Mouse (Mus musculus): ENCODE data around the gene Klhl41.
A peak's percentile ranks its signal among the peaks of the same experiment; 100 is the strongest.

Klhl41 gene

DNA sequence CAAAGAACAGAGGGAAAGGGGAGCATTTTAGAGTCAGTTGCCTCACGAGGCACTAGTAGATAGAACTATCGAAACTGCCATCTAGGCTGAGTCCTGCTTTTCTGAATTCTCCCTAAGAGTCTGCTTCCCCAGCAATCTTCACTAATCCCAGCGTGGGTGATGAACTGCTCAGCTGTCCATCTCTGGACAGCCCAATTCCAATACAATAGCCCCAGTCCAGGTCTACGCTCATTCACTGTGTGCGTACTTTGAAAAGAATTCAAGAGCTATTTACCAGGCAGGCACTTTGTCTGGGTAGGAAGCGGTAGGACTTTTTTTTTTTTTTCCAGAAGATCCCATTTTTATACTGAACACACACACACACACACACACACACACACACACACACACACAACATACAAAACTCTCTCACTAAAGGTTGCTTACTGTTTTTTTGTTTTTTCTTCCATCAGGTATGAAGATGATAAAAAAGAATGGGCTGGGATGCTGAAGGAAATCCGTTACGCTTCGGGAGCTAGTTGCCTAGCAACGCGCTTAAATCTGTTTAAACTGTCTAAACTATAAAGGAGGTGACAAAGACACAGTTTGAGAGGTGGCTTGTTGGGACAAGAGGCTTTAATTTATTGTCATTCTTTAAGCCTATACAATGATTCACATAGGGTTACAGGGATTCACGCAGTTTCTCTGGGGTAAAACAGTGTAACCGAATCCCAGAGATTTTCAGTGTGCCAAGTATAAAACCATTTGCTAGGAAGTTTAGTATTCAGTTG, 13.3 kb downstream of the Klhl41 start:
- DNase-seq (ENCODE audit: low spot score in 2 of 2), result peak in 1 of 2 experiments; percentile 45

DNA sequence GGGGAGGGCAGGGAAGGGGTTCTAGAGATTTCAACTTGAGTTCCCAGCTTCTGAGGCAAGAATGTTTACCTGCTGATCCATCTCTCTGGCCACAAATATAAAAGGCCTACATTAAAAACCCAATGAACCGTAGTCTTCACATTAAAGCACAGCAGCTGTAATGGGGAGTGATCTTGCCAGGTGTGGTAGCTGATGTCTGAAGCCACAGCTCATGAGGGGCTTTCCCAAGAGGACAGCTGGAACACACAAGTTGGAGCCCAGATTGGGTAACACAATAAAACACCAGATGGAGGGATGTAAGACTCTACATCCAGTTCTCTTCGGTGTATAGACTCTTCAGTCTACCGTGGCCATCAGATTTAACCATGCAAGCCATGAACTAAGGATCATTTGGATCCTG, 14.6 kb downstream of the Klhl41 start:
- DNase-seq (ENCODE audit: low spot score in 2 of 2), result no peak

DNA sequence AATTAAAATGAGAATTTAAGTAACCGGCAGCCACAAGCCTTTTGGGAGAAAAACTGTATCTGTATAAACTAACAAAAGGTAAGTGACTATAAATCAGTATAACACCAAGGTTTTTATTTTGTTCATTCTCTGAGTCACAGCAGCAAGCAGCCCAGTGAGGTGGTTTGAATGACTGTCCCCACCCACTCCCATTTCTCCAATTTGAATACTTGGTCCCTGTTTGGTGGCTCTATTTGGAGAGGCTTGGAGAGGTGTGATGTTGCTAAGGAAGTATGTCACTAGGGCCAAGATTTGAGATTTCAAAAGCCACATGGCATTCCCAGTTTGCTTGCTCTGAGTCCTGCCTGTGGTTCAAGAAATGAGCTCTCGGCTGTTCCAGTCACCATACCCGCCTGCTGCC, 20.3 kb downstream of the Klhl41 start:
- DNase-seq (ENCODE audit: low spot score in 2 of 2), result no peak

DNA sequence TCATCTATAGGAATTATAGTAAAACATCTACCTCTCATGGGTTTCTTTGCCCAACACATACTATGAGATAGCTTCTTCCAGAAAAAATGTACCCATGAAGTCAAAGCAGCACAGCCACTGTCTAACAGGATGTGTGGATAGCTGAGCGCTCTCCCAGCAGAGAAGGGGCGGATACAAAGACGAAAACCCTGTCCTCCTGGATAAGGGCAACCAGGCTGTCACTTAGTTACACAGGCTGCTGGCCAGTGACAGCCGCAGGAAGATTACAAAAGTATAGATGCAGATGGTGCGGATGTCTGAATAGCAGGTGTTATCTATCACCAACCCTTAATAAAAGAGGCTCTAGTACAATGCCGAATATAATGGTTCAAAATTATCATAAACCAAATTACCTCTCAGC, 20.9 kb downstream of the Klhl41 start:
- no peak for DNase-seq (ENCODE audit: low spot score in 2 of 2)

DNA sequence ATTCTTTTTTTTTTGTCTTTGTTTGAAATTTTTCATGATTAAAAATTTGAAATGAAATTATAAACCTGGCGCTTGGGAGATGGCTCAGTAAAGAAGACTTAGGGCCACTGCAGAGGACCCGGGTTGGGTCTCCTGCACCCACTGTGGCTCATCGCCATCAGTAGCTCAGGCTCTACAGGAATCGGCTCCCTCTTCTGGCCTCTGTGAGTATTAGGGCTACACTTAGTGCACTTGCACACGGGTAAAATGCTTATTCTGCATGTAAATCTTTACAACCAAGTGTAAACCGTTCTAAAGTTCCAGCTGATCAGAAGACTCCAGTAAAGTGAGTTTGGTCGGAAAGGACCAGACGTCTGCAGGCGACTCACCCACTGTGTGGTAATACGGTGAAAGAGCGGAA, 23.6 kb downstream of the Klhl41 start:
- DNase-seq (ENCODE audit: low spot score in 2 of 2), result no peak

DNA sequence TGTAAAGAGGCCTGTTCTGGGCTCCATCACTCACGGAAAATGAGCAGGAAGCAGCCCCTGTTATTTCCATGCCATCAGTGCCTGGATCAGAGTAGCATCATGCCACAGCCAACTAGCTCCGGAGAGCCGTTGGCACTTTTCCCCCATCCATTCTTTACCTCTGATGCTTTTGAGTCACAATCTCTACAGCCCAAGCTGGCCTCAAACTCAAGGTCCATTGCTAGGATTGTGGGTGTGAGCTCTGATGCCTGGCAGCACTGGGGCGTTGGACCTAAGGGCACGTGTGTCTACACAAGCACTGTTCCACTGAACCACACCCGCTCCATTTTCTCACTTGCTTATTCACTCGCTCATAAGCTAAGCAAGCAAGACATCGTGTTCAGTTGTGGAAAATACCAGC, 30.5 kb downstream of the Klhl41 start:
- DNase-seq (ENCODE audit: low spot score in 2 of 2), result no peak

DNA sequence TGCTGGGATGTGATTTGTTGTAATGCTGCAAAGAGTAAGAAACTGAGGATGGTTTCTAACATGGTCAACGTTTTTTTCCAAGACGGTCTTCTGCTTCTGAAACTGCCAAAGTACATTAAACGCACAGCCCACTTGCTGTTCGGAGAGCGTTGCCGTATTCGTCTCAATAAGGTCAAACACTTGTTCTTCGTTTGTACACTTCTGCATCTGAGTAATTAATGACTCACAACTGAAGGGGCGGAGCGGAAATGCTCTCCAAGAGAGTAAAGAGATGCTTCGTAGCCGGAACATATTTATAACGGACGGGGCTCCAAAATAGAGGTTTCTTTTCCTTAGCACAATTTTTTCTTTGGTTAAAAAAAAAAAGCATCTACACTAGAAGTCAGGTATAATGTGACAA, 42.3 kb downstream of the Klhl41 start:
- peak in 1 of 2 experiments; percentile 29 for DNase-seq (ENCODE audit: low spot score in 2 of 2)

DNA sequence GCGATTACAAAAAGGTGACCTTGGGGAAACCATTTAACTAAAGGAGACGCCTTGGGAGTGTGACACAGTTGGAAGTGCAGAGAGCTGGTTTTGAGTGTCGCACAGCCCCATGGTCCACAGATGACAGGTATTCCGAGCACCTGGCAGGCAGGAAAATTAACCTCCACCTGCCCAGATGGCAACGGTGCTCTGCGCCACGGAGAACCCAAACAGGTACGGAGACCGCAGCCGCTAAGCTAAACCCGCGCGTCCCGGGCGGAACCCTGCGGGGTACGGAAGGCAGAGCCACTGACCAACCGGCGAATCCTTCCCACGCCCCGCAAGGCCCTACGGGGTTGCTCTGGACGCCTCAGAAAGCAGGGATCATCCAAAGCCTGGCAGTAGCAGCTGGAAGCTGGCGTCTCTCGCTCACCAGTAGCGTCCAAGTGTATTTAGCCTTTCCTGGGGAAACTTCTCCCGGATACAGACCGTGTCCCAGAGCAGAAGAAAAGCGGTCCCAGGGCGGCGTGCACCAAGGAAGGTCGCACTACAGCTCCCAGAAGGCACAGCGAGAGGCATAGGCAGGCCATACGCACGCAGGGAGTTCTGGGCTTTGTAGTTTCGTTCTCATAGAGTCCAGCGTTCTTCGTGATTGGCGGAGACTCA, 43.2 kb downstream of the Klhl41 start, which contains the start of gene Fastkd1:
Gene Fastkd1 (minus strand): TSS at position 536 of the 645 bp plus-strand sequence.
- DNase-seq (ENCODE audit: low spot score in 2 of 2), result peak; percentile 90 to 94

DNA sequence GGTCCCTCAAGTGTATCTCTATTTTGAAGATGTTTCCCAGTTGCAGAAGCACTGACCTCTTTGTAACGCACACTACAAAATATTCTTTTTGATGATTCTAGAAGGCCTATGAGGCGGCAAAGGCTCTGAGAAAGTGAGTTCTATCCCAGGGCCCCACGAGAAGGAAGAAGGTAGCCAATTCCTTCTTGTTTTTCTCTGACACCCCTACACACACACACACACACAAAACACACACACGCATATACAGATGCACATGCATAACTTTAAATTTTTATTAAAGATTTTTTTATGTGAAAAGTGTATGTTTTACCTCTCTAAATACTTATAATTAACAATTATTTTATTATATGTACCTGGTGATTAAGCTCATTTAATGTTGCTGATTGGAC, 43.7 kb downstream of the Klhl41 start:
- DNase-seq (ENCODE audit: low spot score in 2 of 2), result no peak

DNA sequence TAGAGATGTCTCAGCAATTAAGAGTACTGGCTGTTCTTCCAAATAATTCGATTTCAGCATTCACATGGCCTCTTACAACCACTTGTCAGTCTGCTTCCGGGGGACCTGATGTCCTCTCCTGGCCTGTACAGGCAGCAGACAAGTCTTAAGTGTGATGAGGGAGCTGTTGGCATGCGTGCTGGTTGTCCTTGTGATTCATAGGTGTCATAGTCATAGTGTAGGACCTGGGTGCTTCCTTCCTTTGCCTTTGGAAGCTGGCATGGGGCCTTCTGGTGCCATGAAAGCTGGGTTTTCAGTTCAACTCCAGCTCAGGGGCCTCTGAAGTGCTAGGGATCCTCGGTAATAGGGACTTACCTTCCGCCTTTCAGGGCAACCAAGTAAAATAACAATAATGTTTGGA, 44.2 kb downstream of the Klhl41 start:
- no peak for DNase-seq (ENCODE audit: low spot score in 2 of 2)

DNA sequence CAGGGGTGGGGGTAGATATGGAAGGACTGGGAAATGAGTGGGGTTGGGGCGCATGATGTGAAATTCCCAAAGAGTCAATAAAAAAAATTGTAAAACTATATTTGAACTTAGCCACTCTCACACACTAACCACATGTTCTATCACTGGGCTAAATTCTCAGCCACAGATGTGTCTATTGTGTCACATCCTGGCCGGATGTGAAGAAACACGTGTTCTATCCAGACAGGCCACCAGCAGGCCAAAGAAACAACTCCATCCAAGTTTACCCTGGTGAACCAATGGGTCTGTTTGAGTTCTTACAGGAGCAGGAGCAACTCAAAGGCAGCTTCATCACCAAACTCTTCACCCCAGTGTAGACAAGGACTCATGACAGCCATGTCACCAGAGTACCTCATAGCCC, 46.6 kb downstream of the Klhl41 start:
- no peak for DNase-seq (ENCODE audit: low spot score in 2 of 2)

DNA sequence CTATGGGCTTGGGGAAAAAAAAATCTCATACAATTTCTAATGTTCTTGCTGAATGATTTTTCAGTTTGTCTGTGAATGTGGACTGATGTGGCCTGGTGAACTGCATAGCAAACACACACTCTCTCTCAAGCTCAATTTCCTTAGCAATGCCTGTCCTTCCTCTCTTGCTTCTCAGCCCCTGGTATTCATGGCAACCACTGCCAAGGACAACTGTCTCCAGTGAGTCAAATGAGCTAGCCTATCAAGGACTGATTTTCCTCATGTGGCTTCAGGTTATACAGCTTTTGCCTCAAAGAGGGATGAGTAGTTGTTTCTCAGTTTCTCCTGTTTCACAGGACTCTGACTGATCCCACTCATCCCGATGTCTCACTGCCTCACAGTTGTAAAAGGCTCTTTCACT, 49.2 kb downstream of the Klhl41 start:
- no peak for DNase-seq (ENCODE audit: low spot score in 2 of 2)

DNA sequence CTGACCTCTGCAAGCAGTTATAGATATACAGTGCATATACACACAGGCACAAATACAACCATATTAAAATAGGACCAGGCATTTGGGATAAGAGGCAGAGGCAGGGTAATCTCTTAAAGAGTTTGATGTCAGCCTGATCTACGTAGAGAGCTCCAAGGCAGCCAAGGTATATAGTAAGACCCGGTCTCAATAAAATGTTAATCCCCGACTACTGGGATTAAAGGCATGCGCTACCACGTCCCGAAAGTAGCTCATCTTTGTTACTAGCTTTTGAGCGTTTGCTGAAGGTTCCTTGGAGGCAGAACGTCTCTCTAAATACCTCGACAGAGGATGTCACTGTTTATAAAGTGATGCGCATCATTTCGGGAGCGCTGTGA, 52.3 kb downstream of the Klhl41 start, which contains the start of gene Ppig:
Gene Ppig (plus strand): TSS at position 273 of the 377 bp plus-strand sequence.
- DNase-seq (ENCODE audit: low spot score in 2 of 2), result no peak

DNA sequence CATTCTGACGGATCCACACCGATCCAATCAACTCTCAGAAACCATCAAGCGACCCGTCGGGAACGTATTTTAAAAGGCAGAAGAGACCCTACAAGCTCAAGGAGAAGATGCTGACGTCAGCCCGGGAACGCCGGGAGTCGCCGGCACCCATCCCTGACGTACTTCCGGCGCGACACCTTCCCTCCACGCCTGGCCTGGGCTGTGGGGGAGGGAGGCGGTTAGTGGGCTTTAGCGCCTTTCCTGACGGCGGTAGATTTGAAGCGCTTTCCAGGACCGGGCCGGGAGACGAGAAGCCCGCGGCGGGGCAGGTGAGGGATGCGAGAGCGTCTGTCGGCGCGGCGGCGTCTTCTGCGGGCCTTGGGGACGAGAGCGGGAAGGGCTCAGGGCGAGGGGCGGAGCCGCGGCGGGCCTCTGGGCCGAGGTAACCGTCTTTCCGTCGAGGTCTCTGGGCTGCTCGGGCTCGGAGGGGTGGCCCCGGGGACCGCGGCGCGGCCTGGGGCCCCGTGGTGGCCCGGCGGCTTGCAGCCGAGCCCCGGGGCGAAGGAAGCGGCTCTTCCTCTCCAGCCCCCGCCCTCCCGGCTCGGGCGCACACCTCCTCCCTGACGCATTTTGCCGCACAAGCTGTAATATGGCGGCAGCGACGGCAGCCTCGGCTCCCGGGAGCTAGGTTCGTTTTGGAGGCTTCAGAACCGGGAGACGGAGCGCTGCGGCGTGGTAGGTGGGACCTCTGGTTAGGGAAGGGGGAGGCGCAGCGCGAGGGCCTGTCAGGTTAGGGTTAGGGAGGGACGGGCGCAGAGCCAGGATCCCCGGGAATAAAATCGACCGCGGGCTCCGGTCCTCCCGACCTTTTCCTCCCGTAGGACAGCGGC, 53.0 kb downstream of the Klhl41 start:
- DNase-seq (ENCODE audit: low spot score in 2 of 2), result peak; percentile 95 to 96

DNA sequence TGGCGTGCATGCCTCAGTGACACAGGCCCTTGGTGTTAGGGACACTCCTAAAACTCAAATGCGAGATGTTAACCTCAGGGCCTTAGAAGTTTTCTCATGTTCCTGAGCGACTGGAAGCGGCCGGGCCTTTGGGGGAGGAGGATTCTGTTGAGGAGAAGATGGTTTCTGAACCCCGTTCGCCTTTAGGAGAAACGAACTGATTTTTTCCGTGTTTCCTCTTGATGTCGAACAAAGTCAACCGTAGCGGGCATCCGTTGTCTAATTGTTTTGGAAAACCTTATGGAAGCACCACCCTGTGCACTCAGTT, 53.6 kb downstream of the Klhl41 start:
- no peak for DNase-seq (ENCODE audit: low spot score in 2 of 2)
